Mouse (Mus musculus): ENCODE results near the gene Lrp3. TPM values are rescaled to one million over a fixed set of nuclear protein-coding genes. Genes with fewer than 3 reads are reported as not detected.

Lrp3 gene
- 6.2 TPM for polyA plus RNA-seq (2014; fragmentation: Illumina TruSeq; extraction: RNeasy Lipid Tissue Mini Kit (QIAGEN cat#74804); ENCODE audit: low read depth, low replicate concordance)

DNA sequence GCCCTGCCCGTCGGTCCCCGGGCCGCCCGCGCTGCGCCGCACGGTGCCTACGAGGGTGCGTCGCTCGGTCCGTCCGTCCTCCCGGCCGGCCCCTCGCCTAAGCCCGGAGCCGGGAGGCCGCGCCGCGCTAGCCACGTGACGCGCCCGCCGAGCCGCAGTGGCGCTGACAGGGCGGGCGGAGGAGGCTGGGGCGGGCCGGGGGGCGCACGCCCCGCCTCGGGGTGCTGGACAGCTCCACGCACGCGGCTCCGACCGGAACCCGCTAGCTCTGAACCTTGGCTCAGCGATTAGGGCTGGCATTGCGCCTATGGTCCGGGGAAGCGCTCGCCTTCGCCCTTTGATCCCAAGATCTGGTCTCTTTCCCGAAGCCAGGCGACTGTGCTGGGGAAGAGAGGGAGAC lies at the start of gene Lrp3:
Lrp3 (minus strand) TSS at position 274 of the 400 bp plus-strand sequence.

DNA sequence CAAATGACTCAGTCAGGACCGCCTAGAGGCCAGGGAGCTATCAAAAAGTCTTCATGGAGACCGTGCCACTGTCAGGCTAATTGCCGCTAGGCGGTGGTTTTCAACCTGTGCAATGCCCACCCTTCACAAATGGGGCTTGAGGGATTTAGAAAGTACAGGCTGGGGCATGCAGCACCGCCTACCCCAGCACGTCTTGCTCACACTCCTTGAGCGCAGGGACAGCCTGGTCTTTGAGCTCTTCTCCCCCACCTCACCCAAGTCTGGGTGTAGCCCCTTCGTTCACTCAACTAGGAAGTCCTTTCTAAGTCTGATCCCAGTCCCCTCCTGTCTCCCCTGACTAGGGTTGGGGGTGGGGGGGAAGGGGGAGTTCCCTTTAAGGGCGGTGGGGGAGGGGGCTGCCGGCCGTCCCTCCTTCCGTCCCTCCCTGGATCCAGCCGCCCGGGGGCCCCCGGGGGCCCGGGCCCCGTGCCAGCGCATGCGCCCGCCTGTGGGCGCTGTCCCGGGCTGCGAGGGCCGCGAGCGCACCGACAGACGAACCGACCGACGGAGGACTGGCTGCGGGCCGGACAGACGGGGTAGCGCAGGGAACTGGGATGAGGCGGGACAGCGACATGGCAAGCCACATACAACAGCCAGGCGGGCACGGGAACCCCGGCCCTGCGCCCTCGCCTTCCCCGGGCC lies 29.3 kb downstream of the Lrp3 start, which contains the start of gene Slc7a10:
Slc7a10 (plus strand) TSS at position 497 of the 681 bp plus-strand sequence.

Other genes with a start within 250 kb of the Lrp3 start
- gene Cebpg, start 158.9 kb downstream of the Lrp3 start, polyA plus RNA-seq (2014; fragmentation: Illumina TruSeq; extraction: RNeasy Lipid Tissue Mini Kit (QIAGEN cat#74804); ENCODE audit: low read depth, low replicate concordance), result 30.7 TPM
- 162 TPM for gene Cebpa, start 96.2 kb downstream of the Lrp3 start, polyA plus RNA-seq (2014; fragmentation: Illumina TruSeq; extraction: RNeasy Lipid Tissue Mini Kit (QIAGEN cat#74804); ENCODE audit: low read depth, low replicate concordance)
- 99.5 TPM for gene Slc7a10, start 29.1 kb downstream of the Lrp3 start, polyA plus RNA-seq (2014; fragmentation: Illumina TruSeq; extraction: RNeasy Lipid Tissue Mini Kit (QIAGEN cat#74804); ENCODE audit: low read depth, low replicate concordance)
- gene Gpatch1, start 102.9 kb upstream of the Lrp3 start, polyA plus RNA-seq (2014; fragmentation: Illumina TruSeq; extraction: RNeasy Lipid Tissue Mini Kit (QIAGEN cat#74804); ENCODE audit: low read depth, low replicate concordance), result 10.5 TPM
- 9.3 TPM for gene Rhpn2, start 118.7 kb upstream of the Lrp3 start, polyA plus RNA-seq (2014; fragmentation: Illumina TruSeq; extraction: RNeasy Lipid Tissue Mini Kit (QIAGEN cat#74804); ENCODE audit: low read depth, low replicate concordance)
- gene Faap24, start 181.3 kb upstream of the Lrp3 start, polyA plus RNA-seq (2014; fragmentation: Illumina TruSeq; extraction: RNeasy Lipid Tissue Mini Kit (QIAGEN cat#74804); ENCODE audit: low read depth, low replicate concordance), result 7.0 TPM
- 20.5 TPM for gene Cep89, start 181.5 kb upstream of the Lrp3 start, polyA plus RNA-seq (2014; fragmentation: Illumina TruSeq; extraction: RNeasy Lipid Tissue Mini Kit (QIAGEN cat#74804); ENCODE audit: low read depth, low replicate concordance)
- 14.1 TPM for gene Slc7a9, start 233.3 kb upstream of the Lrp3 start, polyA plus RNA-seq (2014; fragmentation: Illumina TruSeq; extraction: RNeasy Lipid Tissue Mini Kit (QIAGEN cat#74804); ENCODE audit: low read depth, low replicate concordance)

All from adipose tissue, adult 10 weeks (tissue).